Mouse (Mus musculus): Measurements from ENCODE around the gene Cfap97.
A peak's percentile ranks its signal among the peaks of the same experiment; 100 is the strongest.
"Not testable (repeated sequence)": the region's sequence is repeated elsewhere in the genome, so short reads cannot be mapped to it uniquely, and the experiment has no call there.

Cfap97 gene

DNA sequence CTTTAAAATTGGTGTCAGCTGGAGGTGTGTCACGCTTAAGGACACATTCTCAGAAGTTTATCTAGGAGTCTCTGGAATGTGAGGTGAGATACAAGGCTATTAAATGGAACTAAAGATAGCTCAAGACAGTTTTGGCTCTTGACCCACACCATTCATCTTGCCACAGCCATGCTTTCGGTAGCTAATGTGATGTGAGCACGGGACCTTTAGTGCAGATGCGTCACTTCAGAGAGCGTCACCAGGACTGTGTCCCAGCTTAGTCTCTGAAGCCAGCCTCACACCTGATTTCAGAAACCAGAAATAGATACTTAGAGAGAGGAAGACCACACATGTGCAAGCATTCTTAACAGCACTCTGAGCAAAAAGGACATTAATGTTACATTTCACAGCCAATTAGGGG is 75.1 kb downstream of the Cfap97 start:
- DNase-seq (ENCODE audit: low read depth, low spot score) = no peak

DNA sequence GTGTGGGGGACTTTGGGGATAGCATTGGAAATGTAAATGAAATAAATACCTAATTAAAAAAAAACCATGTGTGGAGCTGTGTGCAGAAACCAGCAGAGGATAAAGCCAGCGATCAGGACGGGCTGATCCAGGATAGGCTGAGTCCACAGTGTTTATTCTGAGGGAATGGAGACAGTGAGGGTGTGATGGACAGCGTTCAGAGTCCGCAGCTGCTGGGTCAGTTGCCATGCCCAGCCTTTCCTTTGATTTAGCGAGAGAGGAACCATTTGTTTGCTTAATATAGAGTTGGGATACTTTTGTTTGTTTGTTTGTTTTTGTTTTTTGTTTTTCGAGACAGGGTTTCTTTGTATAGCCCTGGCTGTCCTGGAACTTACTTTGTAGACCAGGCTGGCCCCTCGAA is 80.4 kb downstream of the Cfap97 start:
- not testable (repeated sequence) for DNase-seq (ENCODE audit: low read depth, low spot score)

DNA sequence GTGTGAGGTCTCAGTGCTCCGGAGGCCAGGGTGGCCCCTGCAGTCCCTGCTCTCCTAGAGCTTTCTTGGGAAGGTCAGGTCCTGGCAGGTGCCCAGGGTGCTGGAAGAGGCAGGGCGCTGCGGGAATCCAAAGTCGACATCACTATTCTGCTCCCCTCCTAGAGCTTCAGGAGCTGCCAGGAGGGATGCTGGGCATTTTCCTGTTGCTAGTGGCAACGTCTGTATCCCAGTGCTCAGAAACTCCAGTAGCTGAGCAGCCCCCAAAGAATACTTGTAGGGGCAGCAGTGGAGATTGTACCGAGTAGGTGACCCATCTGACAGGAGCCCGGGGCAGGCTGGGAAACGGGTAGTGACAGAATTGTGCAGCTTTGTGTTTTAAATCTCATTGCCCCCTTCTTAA is 81.2 kb downstream of the Cfap97 start:
- DNase-seq (ENCODE audit: low read depth, low spot score) = no peak

DNA sequence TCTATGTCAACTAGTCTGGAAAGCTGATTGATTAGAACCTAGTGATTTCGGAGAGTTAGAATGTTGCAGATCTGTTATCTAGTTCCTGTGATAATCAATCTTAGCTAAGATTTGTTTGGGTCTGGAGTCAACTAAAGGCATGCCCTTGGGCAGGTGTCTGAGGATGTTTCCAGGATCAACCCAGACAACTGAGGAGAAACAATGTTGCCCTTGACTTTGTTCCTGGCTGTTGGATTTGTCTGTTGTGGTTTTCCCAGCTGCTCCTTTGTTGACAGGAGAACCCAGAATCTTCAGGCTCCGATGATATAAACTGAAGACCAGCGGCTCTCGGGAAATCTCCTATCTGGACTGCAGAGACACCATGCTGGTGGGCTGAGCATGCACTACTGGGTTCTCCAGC is 83.2 kb downstream of the Cfap97 start:
- DNase-seq (ENCODE audit: low read depth, low spot score) = no peak

DNA sequence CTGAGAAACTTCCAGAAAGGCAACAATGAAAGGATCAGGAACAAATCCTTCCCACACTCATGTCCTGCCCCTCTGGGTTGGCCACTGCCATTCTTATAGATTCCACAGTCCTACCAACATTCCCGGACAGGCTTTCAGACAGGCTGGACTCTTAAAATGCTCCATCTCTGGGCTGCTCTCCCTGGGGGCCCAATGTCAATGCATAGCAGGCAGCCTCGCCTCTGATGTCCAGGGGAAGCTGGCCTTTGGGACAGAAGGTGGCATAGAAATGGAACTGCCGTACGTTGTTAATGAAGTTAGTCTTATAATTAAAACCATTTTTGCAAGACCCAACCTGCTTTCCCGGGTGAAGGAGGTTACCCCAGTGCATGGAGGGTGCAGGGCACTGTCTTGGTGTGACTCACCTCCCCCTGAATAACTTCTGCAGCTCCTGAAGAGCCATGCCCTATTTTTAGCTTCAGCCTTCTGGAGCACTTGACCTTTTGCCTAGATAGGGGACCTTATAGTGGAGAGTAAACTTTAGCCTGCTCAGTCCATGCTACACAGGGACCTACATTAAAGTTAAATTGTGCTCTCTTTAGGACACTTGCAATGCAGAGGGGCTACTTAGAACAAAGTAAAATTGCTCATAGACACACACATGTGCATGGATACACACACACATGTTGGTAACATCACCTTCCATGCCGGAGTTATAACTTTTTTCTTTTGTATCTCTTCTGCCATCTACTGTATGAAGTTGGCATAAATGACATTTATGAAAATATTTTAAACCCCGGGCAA is 85.1 kb downstream of the Cfap97 start:
- DNase-seq (ENCODE audit: low read depth, low spot score) = no peak

DNA sequence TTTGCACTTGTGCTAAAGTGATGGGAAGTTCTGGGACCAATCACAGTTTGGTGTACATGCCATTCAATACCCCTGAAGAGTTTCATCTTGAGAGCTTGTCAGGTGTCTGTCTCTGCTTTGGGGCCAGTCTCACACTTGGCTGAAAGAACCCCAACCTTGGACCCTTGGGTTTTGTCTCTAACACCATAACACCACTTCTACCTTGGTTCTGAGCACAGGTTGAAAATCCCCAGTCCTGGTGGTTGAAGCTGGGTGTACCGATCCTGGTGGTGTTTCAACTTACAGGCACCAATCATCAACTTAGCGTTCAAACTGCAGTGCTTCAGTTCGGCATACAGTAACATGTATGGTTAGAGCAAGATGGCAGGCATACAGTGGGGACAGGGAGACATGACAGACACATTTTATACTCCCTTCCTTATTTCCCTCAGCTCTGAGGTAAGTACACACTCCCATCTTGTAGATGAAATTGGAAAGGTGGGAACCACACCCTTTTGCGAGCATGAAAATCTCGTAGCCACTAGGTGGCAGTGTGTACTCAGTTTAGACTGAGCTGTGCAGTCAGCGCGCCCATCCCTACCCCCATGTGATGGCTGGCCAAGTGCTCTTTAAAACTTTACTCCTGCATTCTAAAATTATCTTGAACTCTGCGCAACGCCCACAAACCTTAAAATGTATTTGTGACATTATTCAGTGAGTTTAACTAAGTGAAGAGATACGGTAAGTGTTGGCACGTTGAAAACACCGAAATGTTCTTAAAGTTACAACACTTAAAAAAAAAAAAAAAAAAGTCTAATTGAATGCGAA is 90.2 kb downstream of the Cfap97 start:
- peak; percentile 62 for DNase-seq (ENCODE audit: low read depth, low spot score)

DNA sequence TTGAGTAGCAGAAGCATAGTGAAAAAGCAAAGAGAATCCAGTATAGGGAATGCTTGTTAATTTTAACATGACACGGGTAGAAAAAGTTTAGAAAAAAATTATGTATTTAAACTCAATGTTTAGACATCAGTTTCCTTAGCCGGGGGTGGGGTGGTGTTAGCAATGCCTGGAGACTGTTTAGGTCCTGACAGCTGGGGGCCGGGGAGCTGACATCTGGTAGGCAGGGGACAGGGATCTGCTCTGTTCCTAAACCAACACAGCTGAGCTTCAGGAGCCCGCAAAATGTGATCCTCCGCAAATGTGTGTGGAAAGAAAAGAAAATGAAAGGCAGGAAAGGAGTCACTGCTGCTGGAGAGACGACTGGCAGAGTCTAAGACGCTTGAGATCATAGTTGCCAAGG is 91.4 kb downstream of the Cfap97 start:
- no peak for DNase-seq (ENCODE audit: low read depth, low spot score)

All from WW6 (cell line).